Mouse (Mus musculus) forebrain, embryonic 11.5 days (tissue): ENCODE data around the gene Mea1. TPM values are rescaled to one million over a fixed set of nuclear protein-coding genes. Genes with fewer than 3 reads are reported as not detected.

Experiments
- ATAC-seq: fragments of 200-750 bp; cut with Nextera tagmentation; replicated peaks from 2 replicates; pipeline ENCODE4 v1.8.0; 2017; ENCODE audit warnings: moderate TSS enrichment; ENCODE audit not compliant: low FRiP score
- DNase-seq: peaks from one replicate; pipeline ENCODE4 v3.0.0-alpha.2; 2017; ENCODE audit warnings: low spot score
- H3K27ac ChIP-seq: fragments of 300-500 bp; sonication (generic); 2 replicates; pipeline ENCODE4 v1.5.1; 2014; ENCODE audit warnings: low read depth, low read length
- H3K27me3 ChIP-seq: fragments of 300-500 bp; sonication (generic); 2 replicates; pipeline ENCODE4 v1.6.1; 2014; ENCODE audit warnings: mild to moderate bottlenecking, low read length, mixed read lengths; ENCODE audit not compliant: control insufficient read depth, insufficient read depth
- H3K36me3 ChIP-seq: fragments of 300-500 bp; sonication (generic); 2 replicates; pipeline ENCODE4 v1.6.1; 2014; ENCODE audit warnings: mild to moderate bottlenecking, low read length, moderate library complexity, mixed read lengths; ENCODE audit not compliant: control insufficient read depth, insufficient read depth
- H3K4me1 ChIP-seq: fragments of 300-500 bp; sonication (generic); replicated peaks from 2 replicates; pipeline ENCODE4 v1.6.1; 2014; ENCODE audit warnings: low read length, mixed read lengths; ENCODE audit not compliant: control insufficient read depth, insufficient read depth
- H3K4me2 ChIP-seq: fragments of 300-500 bp; sonication (generic); 2 replicates; pipeline ENCODE4 v1.6.1; 2014; ENCODE audit warnings: low read depth, mild to moderate bottlenecking, low read length, moderate library complexity, mixed read lengths; ENCODE audit not compliant: severe bottlenecking
- H3K4me3 ChIP-seq: fragments of 300-500 bp; sonication (generic); 2 replicates; pipeline ENCODE4 v1.5.1; 2014; ENCODE audit warnings: low read depth, low read length
- H3K9ac ChIP-seq: fragments of 300-500 bp; sonication (generic); 2 replicates; pipeline ENCODE4 v1.6.1; 2014; ENCODE audit warnings: low read length
- H3K9me3 ChIP-seq: fragments of 300-500 bp; sonication (generic); 2 replicates; pipeline ENCODE4 v1.6.1; 2016; ENCODE audit warnings: low read length, mixed read lengths; ENCODE audit not compliant: control insufficient read depth
- WGBS: fragments of 180-500 bp; shearing (Covaris S2); extraction: QIAGEN DNeasy Blood & Tissue Kit; methylation state at CpG from one replicate; pipeline ENCODE4 v1.1.7; 2014; 5-methylcytosine and 5-hydroxymethylcytosine counted together
- polyA plus RNA-seq: library from polyadenylated mRNA; unstranded; fragments of >200 nt; fragmentation: Nextera tagmentation; extraction: Ambion mirVana; gene quantifications from 2 replicates; pipeline ENCODE4 v1.2.1, GENCODE M21; 2014

The Mea1 gene
- polyA plus RNA-seq, 1 experiment from 2014 or later: 167 TPM

DNA sequence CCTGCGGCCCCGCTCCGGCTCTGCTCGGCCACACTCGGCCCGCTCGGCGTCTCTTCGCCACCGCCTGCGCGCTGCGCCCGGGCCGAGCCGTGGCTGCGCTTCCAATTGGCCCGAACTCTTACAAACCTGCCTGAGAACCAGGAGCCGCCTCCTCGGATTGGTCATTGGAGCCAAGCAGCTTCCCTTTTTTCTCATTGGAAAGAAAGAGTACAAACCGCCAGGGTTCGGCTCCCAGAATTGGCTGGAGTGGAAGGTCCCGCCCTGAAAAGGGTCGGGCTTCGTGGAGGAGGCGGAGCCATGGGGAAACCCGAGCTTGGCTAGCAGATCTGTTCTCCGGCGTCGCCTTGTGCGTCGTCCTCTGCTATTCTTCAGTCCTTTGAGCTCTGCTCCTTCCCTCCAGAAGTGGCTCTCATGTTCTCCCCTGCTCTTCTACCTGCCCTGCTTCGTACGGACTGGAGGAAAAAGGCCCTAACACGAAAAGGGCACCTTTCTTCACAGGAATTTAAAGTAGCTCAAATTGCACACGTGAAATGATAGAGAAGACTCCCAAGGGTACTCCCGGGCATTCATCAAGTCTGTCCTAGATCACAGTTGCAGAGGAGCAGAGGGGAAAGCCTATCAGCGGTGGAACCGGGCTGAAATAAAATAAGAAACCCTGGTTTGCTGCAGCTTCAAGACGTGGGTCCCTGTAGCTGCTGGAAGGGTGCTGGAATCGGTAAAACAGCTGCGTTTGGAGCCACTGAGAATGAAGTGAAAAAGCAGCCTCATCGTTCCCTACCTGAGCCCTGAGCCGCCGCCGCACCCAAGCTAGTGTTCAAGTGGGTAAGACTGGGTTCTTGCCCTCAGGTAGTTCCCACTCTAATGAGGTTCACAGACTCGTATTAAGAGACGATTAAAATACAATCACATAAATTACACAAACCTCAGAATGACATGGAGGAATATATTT is 26.6 kb downstream of the Mea1 start, which contains the start of gene Ppp2r5d:
Ppp2r5d (minus strand) TSS at position 225 of the 949 bp plus-strand sequence.
- H3K27me3 ChIP-seq: no peaks in the 10 kb centered on the region
- peak within 1 kb of the TSS; percentile 90 for H3K4me3 ChIP-seq
- H3K27ac ChIP-seq: peak within 1 kb of the TSS; percentile 82
- peak; percentile 95 for ATAC-seq
- no peaks in the 10 kb centered on the region for H3K9me3 ChIP-seq
- peak within 1 kb of the TSS; percentile 87 for H3K4me2 ChIP-seq
- peak; percentile 97 for DNase-seq
- no peaks in the 10 kb centered on the region for H3K36me3 ChIP-seq
- H3K9ac ChIP-seq: peak within 1 kb of the TSS; percentile 92
- 1% methylated on average over 48 of the region's 48 CpGs for WGBS
- peaks cover 21% of the 10 kb centered on the region for H3K4me1 ChIP-seq

DNA sequence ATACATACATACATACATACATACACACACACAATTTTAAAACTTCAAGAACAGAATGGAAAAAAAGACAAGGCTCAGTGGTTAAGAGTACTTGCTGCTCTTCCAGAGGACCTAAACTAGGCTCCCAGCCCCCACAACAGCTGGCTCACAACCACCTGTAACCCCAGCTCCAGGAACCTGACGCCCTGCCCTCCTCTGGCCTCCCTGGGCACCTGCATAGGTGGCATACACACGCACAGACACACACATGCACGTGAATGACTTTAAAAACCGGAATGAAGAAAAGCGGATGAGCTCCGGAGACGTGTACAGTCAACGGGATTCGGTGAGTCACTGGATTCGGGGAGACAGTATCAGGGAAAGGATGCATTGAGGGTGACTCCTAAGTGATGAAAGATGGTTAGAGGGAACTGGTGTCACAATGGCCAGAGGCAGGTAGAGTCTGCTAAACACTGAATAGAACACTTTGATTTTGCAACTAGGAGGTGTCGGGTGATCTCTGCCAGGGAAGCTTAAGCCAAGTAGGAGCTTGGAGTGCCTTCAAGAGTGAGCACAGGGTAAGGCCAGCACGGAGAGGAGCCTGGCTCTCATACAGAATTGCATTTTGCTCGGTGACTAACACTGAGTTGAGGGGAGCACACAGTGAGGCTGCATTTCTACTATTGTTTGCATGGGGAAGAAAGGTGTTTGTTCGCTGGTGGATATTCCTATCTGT is 27.9 kb downstream of the Mea1 start:
- H3K4me3 ChIP-seq: no peak overlapping the region

DNA sequence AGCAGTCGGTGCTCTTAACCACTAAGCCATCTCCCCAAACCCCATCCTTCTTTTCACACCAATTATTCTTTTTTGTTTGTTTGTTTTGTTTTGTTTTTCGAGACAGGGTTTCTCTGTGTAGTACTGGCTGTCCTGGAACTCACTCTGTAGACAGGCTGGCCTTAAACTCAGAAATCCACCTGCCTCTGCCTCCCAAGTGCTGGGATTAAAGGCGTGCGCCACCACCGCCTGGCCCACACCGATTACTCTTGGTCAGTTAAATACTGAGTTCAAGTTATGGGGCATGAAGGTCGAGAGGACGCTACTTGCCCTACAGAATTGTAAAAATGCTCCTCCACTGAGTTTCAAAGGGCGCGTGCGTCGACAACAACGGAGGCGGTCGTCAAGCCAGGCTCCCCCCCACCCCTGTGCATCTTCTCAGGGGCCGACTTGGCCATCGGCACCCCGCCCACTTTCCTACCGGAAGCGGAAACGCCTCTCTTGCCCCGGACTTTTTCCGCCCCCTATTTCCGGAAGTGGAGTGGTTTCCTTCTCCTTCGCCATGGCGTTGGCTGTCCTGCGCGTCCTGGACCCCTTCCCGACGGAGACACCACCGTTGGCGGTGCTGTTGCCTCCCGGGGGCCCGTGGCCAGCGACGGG is 32.5 kb downstream of the Mea1 start, which contains the start of gene Pex6:
Pex6 (plus strand) TSS at position 505 of the 639 bp plus-strand sequence.
- H3K27ac ChIP-seq: no peak within 1 kb of the TSS
- peak; percentile 85 for ATAC-seq
- H3K9me3 ChIP-seq: no peaks in the 10 kb centered on the region
- H3K4me1 ChIP-seq: peaks cover 9% of the 10 kb centered on the region
- no peaks in the 10 kb centered on the region for H3K27me3 ChIP-seq
- no peaks in the 10 kb centered on the region; the same call in 1 of the 2 replicates for H3K36me3 ChIP-seq
- 11% methylated on average over 36 of the region's 36 CpGs for WGBS
- H3K9ac ChIP-seq: peak within 1 kb of the TSS; percentile 83
- peak within 1 kb of the TSS; percentile 98 for H3K4me3 ChIP-seq
- peak; percentile 93 for DNase-seq
- H3K4me2 ChIP-seq: peak within 1 kb of the TSS; percentile 100

More for the DNA sequence above, 27.9 kb downstream of the Mea1 start:
- Histone ChIP-seq H3K27ac (no peak overlapping the region), H3K4me2 (no peak overlapping the region), H3K4me1 (peaks cover 21% of the 10 kb centered on the region), H3K9ac (no peak overlapping the region), H3K9me3 (no peaks in the 10 kb centered on the region), H3K36me3 (no peaks in the 10 kb centered on the region), H3K27me3 (no peaks in the 10 kb centered on the region)
- DNase-seq (no peak), ATAC-seq (no peak)
- WGBS: 92% methylated on average over 14 of the region's 14 CpGs

DNA sequence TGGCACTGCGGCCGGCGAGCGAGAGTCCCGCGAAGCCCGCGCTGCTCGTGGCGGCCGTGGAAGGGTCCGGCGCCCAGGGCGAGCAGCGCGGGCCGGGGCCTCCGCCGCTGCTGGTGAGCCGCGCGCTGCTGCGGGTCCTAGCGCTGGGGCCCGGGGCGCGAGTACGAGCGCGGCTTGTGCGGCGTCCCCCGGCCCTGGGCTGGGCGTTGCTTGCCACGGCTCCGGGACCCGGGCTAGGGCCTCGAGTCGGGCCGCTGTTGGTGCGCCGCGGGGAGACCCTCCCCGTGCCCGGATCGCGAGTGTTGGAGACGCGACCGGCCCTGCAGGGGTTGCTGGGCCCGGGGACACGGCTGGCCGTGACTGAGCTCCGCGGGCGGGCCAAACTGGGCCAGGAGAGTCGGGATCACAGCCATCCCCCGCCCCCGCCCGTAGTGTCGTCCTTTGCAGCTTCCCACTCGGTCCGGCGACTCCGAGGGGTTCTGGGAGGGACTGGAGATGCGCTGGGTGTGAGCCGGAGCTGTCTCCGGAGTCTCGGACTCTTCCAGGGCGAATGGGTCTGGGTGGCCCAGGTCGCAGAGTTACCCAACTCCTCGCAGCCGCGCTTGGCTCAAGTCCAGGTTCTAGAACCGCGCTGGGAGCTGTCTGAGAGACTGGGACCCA is 33.1 kb downstream of the Mea1 start:
- H3K27ac ChIP-seq: no peak overlapping the region
- WGBS: under 1% methylated on average over 74 of the region's 76 CpGs

DNA sequence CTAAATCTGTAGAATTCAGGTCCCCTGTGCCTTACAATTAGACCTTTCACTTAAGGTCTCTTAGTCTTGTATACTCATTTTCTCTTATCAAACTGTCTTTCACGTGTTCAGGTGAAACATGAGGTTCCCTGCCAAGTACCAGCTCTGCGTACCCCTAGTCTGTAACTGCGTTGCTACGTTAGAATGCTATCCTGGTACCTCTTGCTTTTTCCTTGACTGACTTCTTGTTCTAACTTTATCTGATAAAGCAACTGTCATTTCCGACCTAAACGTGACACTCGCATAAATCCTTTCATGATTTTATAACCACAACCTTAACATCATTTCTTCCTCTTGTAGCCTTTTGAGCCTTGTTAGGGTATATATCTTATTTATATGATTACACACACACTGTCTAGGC is 33.8 kb downstream of the Mea1 start:
- H3K9me3 ChIP-seq: no peaks in the 10 kb centered on the region
- H3K4me1 ChIP-seq: peaks cover 9% of the 10 kb centered on the region
- peak overlapping the region; percentile 83 for H3K9ac ChIP-seq
- H3K4me3 ChIP-seq: peak overlapping the region; percentile 98
- H3K27ac ChIP-seq: no peak overlapping the region
- H3K4me2 ChIP-seq: peak overlapping the region; percentile 100
- ATAC-seq (no peak), DNase-seq (no peak)
- WGBS: 83% methylated on average over 7 of the region's 7 CpGs
- no peaks in the 10 kb centered on the region; the same call in 1 of the 2 replicates for H3K36me3 ChIP-seq
- H3K27me3 ChIP-seq: no peaks in the 10 kb centered on the region

More for the DNA sequence above, 33.1 kb downstream of the Mea1 start:
- peak overlapping the region; percentile 83 for H3K9ac ChIP-seq
- no peaks in the 10 kb centered on the region; the same call in 1 of the 2 replicates for H3K36me3 ChIP-seq
- peak overlapping the region; percentile 98 for H3K4me3 ChIP-seq
- no peaks in the 10 kb centered on the region for H3K27me3 ChIP-seq
- no peaks in the 10 kb centered on the region for H3K9me3 ChIP-seq
- DNase-seq (peak; percentile 66), ATAC-seq (peak; percentile 59)
- peak overlapping the region; percentile 100 for H3K4me2 ChIP-seq
- H3K4me1 ChIP-seq: peaks cover 9% of the 10 kb centered on the region

DNA sequence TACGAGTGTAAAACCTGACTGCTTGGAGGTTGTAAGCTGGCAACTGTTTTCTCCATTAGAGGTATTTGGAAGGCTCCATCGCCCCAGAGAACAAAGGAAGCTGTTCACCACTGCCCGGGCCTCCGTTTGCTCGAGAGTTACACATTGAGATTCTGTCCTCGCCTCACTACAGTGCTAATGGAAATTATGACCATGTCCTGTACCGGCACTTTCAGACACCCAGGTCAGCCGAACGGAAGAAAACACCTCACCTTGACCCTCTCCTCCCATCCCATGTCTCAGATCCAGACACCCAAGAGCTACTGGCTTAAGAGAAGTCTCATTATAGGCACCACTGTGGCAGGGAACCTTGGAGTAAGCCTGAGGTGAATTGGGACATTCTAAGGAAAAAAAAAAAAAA is 35.3 kb downstream of the Mea1 start:
- Histone ChIP-seq H3K9me3 (no peaks in the 10 kb centered on the region), H3K27me3 (no peaks in the 10 kb centered on the region), H3K4me3 (no peak overlapping the region), H3K36me3 (no peaks in the 10 kb centered on the region; the same call in 1 of the 2 replicates), H3K9ac (no peak overlapping the region), H3K27ac (no peak overlapping the region), H3K4me1 (peaks cover 9% of the 10 kb centered on the region), H3K4me2 (no peak overlapping the region)
- WGBS: 92% methylated on average over 9 of the region's 9 CpGs
- no peak for DNase-seq
- no peak for ATAC-seq

DNA sequence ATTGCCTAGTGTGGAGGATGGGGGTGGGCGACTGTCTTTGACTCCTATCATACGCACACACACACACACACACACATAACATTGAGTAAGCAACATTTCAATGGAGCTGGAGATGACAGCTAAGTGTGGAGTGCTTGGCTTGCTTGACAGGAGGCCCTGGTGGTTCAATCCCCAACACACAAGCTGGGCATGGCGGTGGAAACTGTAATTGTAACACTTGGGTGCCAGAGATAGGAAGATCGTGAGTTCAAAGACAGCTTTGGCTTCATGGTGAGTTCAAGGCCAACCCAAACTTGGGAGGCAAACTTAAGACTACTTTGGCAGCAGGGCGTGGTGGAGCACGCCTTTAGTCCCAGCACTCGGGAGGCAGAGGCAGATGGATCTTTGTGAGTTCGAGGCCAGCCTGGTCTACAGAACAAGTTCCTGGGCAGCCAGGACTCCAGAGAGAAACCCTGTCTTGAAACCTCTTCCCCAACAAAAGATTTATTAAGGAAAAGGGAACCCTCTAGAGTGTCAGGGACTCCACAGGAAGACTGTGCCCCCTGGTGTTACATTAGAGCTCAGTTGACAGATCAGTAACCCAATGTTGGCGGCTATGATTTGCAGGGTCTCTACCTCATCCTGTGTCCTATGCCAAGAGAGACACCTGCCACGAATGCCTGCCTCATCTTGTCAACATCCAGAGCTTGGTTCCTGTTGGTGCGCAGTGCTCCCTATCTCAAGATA is 36.3 kb downstream of the Mea1 start:
- no peak overlapping the region for H3K4me2 ChIP-seq
- no peak overlapping the region for H3K4me3 ChIP-seq
- no peaks in the 10 kb centered on the region; the same call in 1 of the 2 replicates for H3K36me3 ChIP-seq
- ATAC-seq: no peak
- no peaks in the 10 kb centered on the region for H3K9me3 ChIP-seq
- H3K27me3 ChIP-seq: no peaks in the 10 kb centered on the region
- no peak for DNase-seq
- H3K9ac ChIP-seq: no peak overlapping the region
- WGBS: 93% methylated on average over 11 of the region's 11 CpGs
- peaks cover 9% of the 10 kb centered on the region for H3K4me1 ChIP-seq
- no peak overlapping the region for H3K27ac ChIP-seq
